Mouse (Mus musculus) bone marrow, adult 2 months (tissue): ENCODE data around the gene Copb1.

Experiments
- CTCF ChIP-seq: fragments of 200-500 bp; IDR thresholded peaks from 2 replicates; pipeline ENCODE4 v1.5.1; 2011; ENCODE audit warnings: low read length, control low read depth; ENCODE audit not compliant: control insufficient read depth, insufficient read depth
- POLR2A ChIP-seq: fragments of 200-500 bp; IDR thresholded peaks from 2 replicates; pipeline ENCODE4 v1.6.1; 2011; ENCODE audit warnings: low read depth, mild to moderate bottlenecking, control low read depth, low read length, borderline replicate concordance; ENCODE audit not compliant: control insufficient read depth

DNA sequence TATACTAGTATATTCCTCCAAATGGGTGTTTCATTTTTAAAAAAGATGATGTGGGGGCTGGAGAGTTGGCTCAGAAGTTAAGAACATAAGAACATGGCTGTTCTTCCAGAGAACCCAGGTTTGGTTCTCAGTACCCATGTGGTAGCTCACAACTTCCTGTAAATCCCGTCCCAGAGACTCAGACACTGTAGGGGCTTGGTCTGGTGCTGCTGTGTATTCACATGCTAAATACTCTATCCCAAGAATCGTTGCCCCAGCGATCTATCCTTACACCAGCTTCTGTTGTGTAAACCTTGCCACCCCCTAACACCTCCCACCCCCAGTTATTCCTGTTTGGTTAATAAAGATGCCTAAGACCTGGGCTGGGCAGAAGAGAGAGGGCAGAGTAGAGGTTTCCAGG lies 61.9 kb downstream of the Copb1 start:
- TF ChIP-seq POLR2A = no peak
- no peak for TF ChIP-seq CTCF
